Mouse (Mus musculus) kidney, embryonic 15.5 days (tissue): ENCODE measurements around the gene Cyp27b1. TPM values are rescaled to one million over a fixed set of nuclear protein-coding genes. Genes with fewer than 3 reads are reported as not detected.

Experiments used
- ATAC-seq: fragments of 200-750 bp; cut with Nextera tagmentation; replicated peaks from 2 replicates; pipeline ENCODE4 v1.8.0; 2017; ENCODE audit warnings: moderate TSS enrichment; ENCODE audit not compliant: low FRiP score
- H3K27ac ChIP-seq: fragments of 300-500 bp; sonication (generic); 2 replicates; pipeline ENCODE4 v1.5.1; 2015; ENCODE audit warnings: mild to moderate bottlenecking, inconsistent platforms
- H3K27me3 ChIP-seq: fragments of 300-500 bp; sonication (generic); 2 replicates; pipeline ENCODE4 v1.6.1; 2015; ENCODE audit warnings: inconsistent platforms
- H3K36me3 ChIP-seq: fragments of 300-500 bp; sonication (generic); 2 replicates; pipeline ENCODE4 v1.6.1; 2015; ENCODE audit warnings: inconsistent platforms
- H3K4me1 ChIP-seq: fragments of 300-500 bp; sonication (generic); 2 replicates; pipeline ENCODE4 v1.6.1; 2015; ENCODE audit warnings: inconsistent platforms
- H3K4me2 ChIP-seq: fragments of 300-500 bp; sonication (generic); 2 replicates; pipeline ENCODE4 v1.6.1; 2015; ENCODE audit warnings: moderate library complexity, mild to moderate bottlenecking, inconsistent platforms
- H3K4me3 ChIP-seq: fragments of 300-500 bp; sonication (generic); replicated peaks from 2 replicates; pipeline ENCODE4 v1.5.1; 2015; ENCODE audit warnings: mild to moderate bottlenecking, inconsistent platforms
- H3K9ac ChIP-seq: fragments of 300-500 bp; sonication (generic); 2 replicates; pipeline ENCODE4 v1.6.1; 2015; ENCODE audit warnings: mild to moderate bottlenecking, inconsistent platforms
- H3K9me3 ChIP-seq: fragments of 300-500 bp; sonication (generic); replicated peaks from 2 replicates; pipeline ENCODE4 v1.6.1; 2016; ENCODE audit warnings: inconsistent platforms
- WGBS: fragments of 180-500 bp; shearing (Covaris S2); methylation state at CpG from one replicate; pipeline ENCODE4 v1.1.7; 2015; ENCODE audit warnings: mixed read lengths; 5-methylcytosine and 5-hydroxymethylcytosine counted together
- polyA plus RNA-seq: library from polyadenylated mRNA; unstranded; fragments of >200 nt; fragmentation: Nextera tagmentation; extraction: Ambion mirVana; gene quantifications from 2 replicates; pipeline ENCODE4 v1.2.1, GENCODE M21; 2015

Cyp27b1 gene
- polyA plus RNA-seq, 1 experiment from 2014 or later: 9.9 TPM

DNA sequence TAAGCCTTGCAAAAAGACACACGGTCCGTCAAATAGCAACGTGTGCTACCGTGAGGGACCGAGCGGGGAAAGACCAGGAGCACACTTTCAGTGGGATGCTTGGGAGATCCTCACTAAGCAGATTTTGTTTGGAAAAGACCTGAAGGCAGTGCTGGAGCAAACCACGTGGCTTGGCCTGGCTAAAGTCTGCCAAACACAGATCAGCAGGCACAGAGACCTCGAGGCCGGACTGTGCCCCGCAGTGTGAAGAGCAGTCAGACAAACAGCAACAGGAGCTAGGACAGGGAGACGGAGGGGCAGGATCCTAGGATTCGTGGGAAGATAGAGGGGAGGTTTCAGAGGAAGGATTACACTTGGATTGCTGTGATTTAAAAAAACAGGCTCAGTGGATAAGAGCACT, 11.8 kb upstream of the Cyp27b1 start:
- 84% methylated on average over 12 of the region's 12 CpGs for WGBS
- ATAC-seq: no peak
- H3K4me2 ChIP-seq: no peak overlapping the region

DNA sequence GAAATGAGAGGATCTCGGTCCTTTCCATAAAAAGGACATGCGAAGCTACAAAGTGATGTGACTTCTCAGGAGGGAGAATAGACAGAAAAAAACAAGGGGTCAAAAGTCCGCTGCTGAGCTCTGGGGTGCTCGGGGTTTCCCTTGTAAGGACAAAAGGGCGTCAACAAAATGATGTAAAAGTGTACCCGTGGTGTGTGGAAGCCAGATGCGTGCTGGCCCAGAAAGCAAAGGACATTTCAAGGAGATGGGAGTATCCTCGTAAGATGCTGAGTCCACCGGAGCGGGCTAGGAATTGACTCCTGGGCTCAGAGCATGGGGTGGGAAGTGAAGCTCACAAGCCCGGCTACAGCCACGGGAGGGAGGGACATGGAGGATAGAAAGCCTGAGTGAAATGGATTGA, 10.4 kb upstream of the Cyp27b1 start:
- Histone ChIP-seq H3K27me3 (peaks cover 14% of the 10 kb centered on the region), H3K27ac (no peak overlapping the region), H3K36me3 (no peaks in the 10 kb centered on the region), H3K4me3 (no peak overlapping the region), H3K4me1 (peaks cover 9% of the 10 kb centered on the region), H3K4me2 (no peak overlapping the region), H3K9me3 (no peaks in the 10 kb centered on the region), H3K9ac (no peak overlapping the region)
- ATAC-seq: no peak
- 75% methylated on average over 12 of the region's 12 CpGs for WGBS

More for the DNA sequence above, 11.8 kb upstream of the Cyp27b1 start:
- Histone ChIP-seq H3K9me3 (no peaks in the 10 kb centered on the region), H3K4me1 (peaks cover 6% of the 10 kb centered on the region; the same call in 1 of the 2 replicates), H3K4me3 (no peak overlapping the region), H3K27ac (no peak overlapping the region), H3K27me3 (peaks cover 14% of the 10 kb centered on the region), H3K9ac (no peak overlapping the region), H3K36me3 (no peaks in the 10 kb centered on the region)

DNA sequence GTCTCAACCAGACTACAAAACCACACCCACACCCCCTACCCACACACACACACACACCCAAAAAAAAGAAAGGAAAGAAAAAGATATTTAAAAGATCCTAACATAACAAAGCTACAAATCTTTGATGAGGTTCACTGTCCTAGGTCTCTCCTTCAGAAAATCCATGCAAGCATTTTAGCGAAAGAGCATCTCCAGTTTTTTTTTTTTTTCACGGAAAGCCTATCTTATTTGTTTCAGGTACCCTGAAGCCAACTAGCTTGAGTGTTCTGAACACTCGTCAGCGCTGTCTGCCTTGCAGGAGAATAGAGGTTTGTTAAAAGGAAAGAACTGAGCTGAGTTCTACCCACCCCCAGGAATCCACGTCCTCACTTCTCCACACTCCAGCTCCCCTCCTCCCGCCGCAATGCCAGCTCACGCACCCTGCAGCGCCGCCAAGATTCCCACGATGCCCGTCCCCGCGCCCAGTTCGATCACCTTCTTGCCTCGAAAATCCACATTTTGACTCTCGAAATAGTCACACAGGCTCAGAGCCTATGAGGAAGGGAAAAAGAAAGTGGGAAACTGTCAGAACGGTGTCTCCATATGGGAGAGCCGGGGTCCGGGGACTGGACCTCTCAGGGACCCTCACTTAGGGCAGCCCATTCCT, 7.4 kb upstream of the Cyp27b1 start:
- Histone ChIP-seq H3K9ac (peak overlapping the region; percentile 65), H3K4me3 (peak overlapping the region; percentile 95), H3K36me3 (peaks cover 16% of the 10 kb centered on the region), H3K27ac (no peak overlapping the region), H3K9me3 (no peaks in the 10 kb centered on the region), H3K27me3 (peaks cover 14% of the 10 kb centered on the region), H3K4me1 (peaks cover 18% of the 10 kb centered on the region), H3K4me2 (peak overlapping the region; percentile 99)
- ATAC-seq: peak; percentile 7
- WGBS: 2% methylated on average over 20 of the region's 20 CpGs

DNA sequence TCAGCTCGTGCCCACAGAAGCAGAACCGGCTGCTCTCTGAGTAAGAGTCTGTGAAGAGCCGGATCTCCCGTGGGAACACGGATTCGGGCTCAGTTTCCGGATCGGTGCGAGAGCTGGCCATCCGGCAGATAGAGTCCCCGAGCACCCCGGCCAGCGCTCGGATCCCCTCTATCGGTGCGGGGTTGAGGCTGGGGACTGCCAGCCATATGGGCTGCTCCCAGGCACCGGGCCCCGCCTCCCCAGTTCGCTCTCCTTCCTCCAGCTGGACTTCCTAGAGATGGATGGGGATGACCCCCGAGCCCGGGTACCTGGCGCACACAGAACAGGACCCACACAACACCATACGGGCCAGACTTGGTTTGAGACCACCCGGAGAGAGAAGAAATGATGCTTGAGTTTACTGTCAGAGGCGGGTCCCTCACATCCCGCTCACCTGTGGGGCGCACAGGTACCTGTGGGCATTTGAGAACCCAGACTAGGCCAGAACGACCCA, 6.7 kb upstream of the Cyp27b1 start, which contains the start of the genes Mettl1 and Eef1akmt3:
Gene Mettl1, plus strand, starts transcription at position 141 of the 493 bp plus-strand sequence.
Gene Eef1akmt3, minus strand, starts transcription at position 240 of the 493 bp plus-strand sequence.
- H3K4me3 ChIP-seq: peak within 1 kb of the TSS; percentile 95
- peak within 1 kb of the TSS; percentile 91 for H3K27ac ChIP-seq
- peak within 1 kb of the TSS; percentile 99 for H3K4me2 ChIP-seq
- H3K27me3 ChIP-seq: peaks cover 14% of the 10 kb centered on the region
- peak; percentile 76 for ATAC-seq
- H3K9me3 ChIP-seq: no peaks in the 10 kb centered on the region
- H3K9ac ChIP-seq: peak within 1 kb of the TSS; percentile 65
- under 1% methylated on average over 28 of the region's 28 CpGs for WGBS
- H3K36me3 ChIP-seq: peaks cover 17% of the 10 kb centered on the region
- peaks cover 18% of the 10 kb centered on the region for H3K4me1 ChIP-seq

DNA sequence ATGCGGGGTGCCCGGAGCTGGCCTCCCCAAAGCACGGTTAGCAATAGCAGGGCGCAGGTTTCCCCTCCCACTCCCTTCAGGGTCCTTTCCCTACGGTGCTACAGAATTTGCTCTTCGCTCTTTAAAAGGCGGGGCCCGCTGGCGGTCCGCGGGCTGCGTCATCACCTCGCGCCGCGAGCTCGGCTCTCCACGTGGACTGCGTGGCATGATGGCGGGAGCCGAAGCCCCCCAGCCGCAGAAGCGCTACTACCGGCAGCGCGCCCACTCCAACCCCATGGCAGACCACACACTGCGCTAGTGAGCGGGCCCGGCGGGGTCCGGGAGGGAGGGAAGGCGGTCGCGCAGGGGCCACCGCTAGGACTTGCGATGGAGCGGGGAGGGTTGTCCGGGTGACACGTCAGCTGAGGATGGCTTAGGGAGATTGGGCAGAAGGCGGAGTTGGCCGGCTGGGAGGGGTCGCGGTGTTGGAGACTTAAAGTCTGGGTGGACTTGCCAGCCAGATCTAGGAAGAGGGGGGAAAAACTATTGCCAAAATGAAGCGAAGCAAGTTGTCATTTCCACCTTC, 6.2 kb upstream of the Cyp27b1 start:
- peak overlapping the region; percentile 91 for H3K27ac ChIP-seq
- H3K9me3 ChIP-seq: no peaks in the 10 kb centered on the region
- H3K4me1 ChIP-seq: peaks cover 18% of the 10 kb centered on the region
- H3K4me3 ChIP-seq: peak overlapping the region; percentile 95
- peak; percentile 84 for ATAC-seq
- peak overlapping the region; percentile 65 for H3K9ac ChIP-seq
- H3K4me2 ChIP-seq: peak overlapping the region; percentile 99
- peaks cover 17% of the 10 kb centered on the region for H3K36me3 ChIP-seq
- 0% methylated on average over 44 of the region's 44 CpGs for WGBS
- H3K27me3 ChIP-seq: peaks cover 14% of the 10 kb centered on the region

DNA sequence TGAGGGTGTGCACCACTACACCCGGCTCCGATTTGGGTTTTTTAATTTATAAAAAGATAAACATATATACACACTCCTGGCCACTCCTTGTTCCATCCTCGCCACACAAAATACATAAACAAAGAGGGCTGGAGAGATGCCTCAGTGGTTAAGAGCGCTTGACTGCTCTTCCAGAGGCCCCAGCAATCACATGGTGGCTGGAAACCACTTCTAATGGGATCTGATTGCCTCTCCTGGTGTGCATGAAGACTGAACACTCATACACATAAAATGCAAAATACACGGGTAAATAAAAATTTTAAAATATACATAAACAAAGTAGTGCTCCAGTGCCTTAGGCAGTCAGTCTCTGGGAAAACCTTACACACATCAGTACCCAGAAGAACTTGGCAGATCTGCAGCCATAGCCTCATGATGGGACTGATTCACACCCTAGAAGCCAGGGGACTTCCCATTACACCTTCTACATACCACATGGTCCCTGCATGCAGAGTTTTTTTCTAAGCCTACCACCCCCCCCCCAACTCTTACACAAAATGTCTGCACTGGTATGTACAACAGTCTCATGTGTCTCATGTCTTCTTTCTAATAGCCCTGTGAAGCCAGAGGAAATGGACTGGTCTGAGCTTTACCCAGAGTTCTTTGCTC, 5.5 kb upstream of the Cyp27b1 start:
- Histone ChIP-seq H3K4me2 (peak overlapping the region; percentile 99), H3K9ac (peak overlapping the region; percentile 65), H3K27me3 (peaks cover 21% of the 10 kb centered on the region), H3K4me3 (peak overlapping the region; percentile 95), H3K36me3 (peaks cover 17% of the 10 kb centered on the region), H3K4me1 (peaks cover 18% of the 10 kb centered on the region), H3K9me3 (no peaks in the 10 kb centered on the region), H3K27ac (peak overlapping the region; percentile 91)
- WGBS: 17% methylated on average over 5 of the region's 5 CpGs
- ATAC-seq: no peak

DNA sequence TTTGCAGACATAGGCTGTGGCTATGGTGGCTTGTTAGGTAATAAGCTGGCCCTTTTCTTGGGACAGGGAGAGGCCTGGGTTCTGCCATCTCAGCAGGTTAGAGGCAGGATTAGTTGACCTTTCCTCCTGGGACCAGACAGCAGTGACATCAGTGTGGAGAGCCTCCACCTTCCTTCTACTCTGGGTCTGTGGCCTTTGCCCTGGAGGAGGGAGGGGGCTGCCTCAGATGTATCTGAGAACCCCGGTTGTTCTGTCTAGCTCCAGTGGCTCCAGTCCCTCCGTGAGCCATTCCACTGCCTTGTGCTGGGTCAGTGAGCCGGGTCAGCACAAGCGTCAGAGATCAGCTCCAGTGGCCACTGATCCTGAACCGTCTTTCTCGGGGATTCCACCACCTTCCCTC, 4.9 kb upstream of the Cyp27b1 start:
- WGBS: 45% methylated on average over 6 of the region's 6 CpGs
- H3K4me1 ChIP-seq: peaks cover 21% of the 10 kb centered on the region

DNA sequence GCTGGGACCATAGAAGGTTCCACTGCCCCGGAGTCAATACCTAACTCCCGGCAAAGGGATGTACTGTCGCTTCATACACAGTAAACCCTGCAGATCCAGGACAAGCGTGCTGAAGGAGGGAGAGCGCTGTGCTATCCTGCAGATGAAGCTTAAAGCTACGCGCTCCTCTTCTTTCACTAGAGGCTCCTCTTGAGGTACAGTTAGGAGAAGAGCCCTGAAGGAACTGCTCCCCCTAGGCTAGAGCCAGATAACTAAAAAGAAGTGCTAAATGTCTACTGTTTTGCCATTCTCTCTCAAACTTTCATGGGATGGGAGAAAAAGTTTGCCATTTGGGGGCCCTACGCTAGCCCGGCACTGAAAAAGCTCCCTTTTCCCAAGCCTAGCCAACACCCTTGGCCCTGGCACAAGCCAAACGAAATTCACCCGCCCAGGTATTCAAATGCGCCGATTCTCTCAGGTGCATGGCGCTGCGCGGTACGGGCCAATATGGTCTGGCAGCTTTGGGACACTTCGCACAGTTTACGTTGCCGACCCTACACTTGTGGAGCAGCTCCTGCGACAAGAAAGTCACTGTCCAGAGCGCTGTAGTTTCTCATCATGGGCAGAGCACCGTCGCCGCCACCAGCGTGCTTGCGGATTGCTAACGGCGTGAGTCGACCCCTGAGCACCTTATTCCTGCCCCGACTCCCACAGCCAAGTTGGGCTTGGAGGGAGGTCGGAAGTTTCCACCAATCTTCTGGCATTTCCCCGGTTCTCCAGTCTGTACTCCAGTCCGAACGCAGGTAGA, 751 bp downstream of the Cyp27b1 start:
- ATAC-seq: no peak
- Histone ChIP-seq H3K9ac (peak overlapping the region; percentile 14; the same call in 1 of the 2 replicates), H3K36me3 (peaks cover 17% of the 10 kb centered on the region), H3K9me3 (no peaks in the 10 kb centered on the region), H3K4me2 (peak overlapping the region; percentile 50), H3K27me3 (peaks cover 56% of the 10 kb centered on the region), H3K4me3 (peak overlapping the region; percentile 31), H3K4me1 (peaks cover 23% of the 10 kb centered on the region), H3K27ac (no peak overlapping the region)
- 4% methylated on average over 35 of the region's 35 CpGs for WGBS

More for the DNA sequence above, 4.9 kb upstream of the Cyp27b1 start:
- peak; percentile 37 for ATAC-seq
- no peak overlapping the region for H3K9ac ChIP-seq
- H3K4me3 ChIP-seq: no peak overlapping the region; the same call in 1 of the 2 replicates
- peak overlapping the region; percentile 91 for H3K27ac ChIP-seq
- H3K27me3 ChIP-seq: peaks cover 27% of the 10 kb centered on the region
- peak overlapping the region; percentile 99 for H3K4me2 ChIP-seq
- H3K36me3 ChIP-seq: peaks cover 17% of the 10 kb centered on the region
- no peaks in the 10 kb centered on the region for H3K9me3 ChIP-seq

DNA sequence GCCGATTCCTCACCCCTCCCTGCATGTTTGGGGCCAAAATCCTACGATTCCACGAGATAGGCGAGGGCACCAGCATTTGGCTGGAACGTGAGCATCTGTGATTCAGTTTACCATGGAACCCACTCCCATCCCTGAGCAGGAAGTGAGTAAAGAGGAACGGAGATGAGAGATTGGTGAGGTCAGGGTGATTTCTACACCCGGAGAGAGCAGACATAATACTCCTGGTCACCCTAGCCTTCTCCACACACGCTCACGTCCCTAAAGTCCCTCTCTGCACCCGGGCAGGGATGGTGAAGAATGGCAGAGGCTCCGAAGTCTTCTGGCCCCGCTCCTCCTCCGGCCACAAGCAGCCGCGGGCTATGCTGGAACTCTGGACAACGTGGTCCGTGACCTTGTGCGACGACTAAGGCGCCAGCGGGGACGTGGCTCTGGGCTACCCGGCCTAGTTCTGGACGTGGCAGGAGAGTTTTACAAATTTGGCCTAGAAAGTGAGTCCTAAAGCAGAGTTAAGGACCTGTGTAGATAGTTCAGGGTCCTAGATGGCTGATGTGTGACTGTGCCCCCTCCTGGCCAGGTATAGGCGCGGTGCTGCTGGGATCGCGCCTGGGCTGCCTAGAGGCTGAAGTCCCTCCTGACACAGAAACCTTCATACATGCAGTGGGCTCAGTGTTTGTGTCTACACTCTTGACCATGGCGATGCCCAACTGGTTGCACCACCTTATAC, 1.5 kb downstream of the Cyp27b1 start:
- Histone ChIP-seq H3K4me3 (peak overlapping the region; percentile 31), H3K4me2 (peak overlapping the region; percentile 50), H3K4me1 (peaks cover 23% of the 10 kb centered on the region), H3K27me3 (peaks cover 56% of the 10 kb centered on the region), H3K27ac (no peak overlapping the region), H3K36me3 (peaks cover 11% of the 10 kb centered on the region), H3K9me3 (no peaks in the 10 kb centered on the region), H3K9ac (no peak overlapping the region)
- ATAC-seq: 0 out of 2 replicates have a peak, but pooled peaks have one; percentile 5
- 2% methylated on average over 29 of the region's 29 CpGs for WGBS

DNA sequence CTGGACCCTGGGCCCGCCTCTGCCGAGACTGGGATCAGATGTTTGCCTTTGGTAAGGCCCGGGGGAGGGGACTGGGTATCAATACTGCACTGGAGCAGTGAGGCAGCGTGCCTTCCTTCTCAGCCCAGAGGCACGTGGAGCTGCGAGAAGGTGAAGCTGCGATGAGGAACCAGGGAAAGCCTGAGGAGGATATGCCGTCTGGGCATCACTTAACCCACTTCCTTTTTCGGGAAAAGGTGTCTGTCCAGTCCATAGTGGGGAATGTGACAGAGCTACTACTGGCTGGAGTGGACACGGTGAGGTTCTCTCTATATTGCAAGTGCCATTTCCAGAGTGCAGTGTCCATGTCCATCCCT, 2.0 kb downstream of the Cyp27b1 start:
- Histone ChIP-seq H3K27ac (no peak overlapping the region), H3K9me3 (no peaks in the 10 kb centered on the region), H3K9ac (no peak overlapping the region), H3K4me3 (peak overlapping the region; percentile 31; the same call in 1 of the 2 replicates), H3K4me2 (peak overlapping the region; percentile 50), H3K27me3 (peaks cover 56% of the 10 kb centered on the region), H3K36me3 (peaks cover 6% of the 10 kb centered on the region), H3K4me1 (peaks cover 23% of the 10 kb centered on the region)
- WGBS: 15% methylated on average over 10 of the region's 10 CpGs
- ATAC-seq: peak; percentile 5; the same call in 1 of the 2 replicates

DNA sequence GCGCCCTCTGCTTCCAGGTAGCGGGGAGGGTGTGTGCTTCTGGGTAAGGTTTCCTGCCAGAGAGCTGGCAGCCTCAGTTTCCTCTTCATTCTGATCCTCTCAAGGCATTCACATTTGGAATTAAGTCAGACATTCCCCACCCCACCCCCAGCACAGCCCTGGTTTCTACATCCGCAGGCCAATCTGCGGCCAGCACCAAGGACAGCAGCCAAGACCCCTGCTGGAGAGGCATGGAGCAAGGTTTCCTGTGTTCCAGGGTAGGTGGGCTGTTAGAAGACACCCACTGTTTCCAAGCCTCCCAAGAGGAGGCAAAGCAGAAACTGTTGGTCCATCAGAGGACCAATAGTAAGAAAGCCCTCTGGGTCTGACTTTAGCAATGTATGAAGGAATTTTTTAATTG, 6.6 kb downstream of the Cyp27b1 start:
- H3K4me2 ChIP-seq: no peak overlapping the region
- no peaks in the 10 kb centered on the region for H3K9me3 ChIP-seq
- ATAC-seq: no peak
- H3K27me3 ChIP-seq: peaks cover 32% of the 10 kb centered on the region
- no peak overlapping the region for H3K4me3 ChIP-seq
- H3K27ac ChIP-seq: no peak overlapping the region
- H3K4me1 ChIP-seq: peaks cover 21% of the 10 kb centered on the region
- peaks cover 25% of the 10 kb centered on the region for H3K36me3 ChIP-seq
- H3K9ac ChIP-seq: no peak overlapping the region
- WGBS: 65% methylated on average over 4 of the region's 4 CpGs
